Mouse (Mus musculus): ENCODE measurements around the gene Gm17324.

Gm17324 gene

DNA sequence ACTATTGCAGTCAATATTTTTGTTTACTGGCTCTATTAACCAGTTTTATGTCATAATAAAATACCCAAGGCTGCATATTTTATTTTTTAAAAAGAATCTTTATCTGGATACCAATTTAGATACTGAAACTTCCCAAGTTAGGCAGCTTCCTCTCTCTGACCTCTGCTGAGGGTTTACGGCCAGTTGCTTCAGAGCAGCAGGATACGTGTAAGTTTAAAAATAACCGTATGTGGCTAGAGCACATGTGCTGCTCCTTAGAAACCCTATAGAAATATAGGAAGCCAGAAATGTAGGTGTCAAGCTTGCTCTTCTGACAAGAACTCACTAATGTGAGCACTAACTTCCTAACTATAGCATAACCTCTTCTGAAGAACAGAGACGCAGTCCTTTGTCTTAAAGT is 14.8 kb upstream of the Gm17324 start:
- no peak for DNase-seq

DNA sequence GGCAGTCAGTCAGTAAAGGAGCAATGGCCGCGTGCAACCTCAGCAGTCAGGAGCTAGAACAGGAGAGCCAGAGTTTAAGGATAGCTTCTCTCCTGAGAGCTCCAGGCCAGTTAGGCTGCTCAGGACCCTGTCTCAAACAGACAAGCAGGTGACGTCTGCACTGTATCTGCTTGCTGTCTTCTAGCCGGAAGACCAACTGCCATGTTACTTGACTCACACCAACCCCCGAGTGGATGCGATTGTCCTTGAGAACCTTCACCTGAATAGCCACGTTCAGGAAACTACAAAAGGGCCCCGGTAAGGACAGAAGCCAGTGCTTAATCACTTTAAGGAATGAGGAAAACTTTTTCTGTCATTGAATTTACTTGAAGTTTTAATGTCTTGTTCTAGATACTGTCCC is 8.4 kb upstream of the Gm17324 start:
- no peak for DNase-seq

DNA sequence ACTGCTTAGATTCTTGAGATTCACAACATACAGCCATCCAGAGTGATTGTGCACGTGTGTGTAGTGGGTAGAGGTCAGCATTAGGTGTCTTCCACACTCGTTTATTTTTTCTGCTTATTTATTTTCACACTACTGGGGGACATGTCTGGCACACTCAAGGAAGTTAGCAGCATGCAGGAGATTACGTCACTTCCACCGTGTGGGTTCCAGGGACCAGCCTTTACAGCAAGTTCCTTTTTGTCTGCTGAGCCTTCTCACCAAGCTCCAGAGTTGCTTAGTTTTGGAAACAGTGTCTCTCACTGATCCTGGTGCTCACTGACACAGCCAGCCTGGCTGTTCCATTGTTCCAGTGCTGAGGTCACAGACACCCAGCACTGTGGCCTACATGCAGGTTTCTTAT is 2.8 kb upstream of the Gm17324 start:
- DNase-seq = no peak

DNA sequence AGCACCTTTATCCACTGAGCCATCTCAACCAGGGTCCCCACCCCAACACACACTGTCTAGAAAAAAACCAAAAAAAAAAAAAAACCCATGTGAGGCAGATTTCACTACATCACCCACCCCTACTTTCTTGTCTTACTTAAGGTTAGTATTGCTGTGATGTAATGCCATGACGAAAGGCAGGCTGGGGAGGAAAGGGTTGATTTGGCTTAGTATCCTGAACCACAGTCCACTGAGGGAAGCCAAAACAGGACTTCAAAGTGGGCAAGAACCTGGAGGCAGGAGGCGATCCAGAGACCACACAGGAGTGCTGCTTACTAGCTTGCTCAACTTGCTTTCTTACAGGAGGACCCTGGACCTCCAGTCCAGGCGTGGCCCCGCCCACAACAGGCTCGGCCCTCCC is 1.8 kb upstream of the Gm17324 start:
- DNase-seq = no peak

DNA sequence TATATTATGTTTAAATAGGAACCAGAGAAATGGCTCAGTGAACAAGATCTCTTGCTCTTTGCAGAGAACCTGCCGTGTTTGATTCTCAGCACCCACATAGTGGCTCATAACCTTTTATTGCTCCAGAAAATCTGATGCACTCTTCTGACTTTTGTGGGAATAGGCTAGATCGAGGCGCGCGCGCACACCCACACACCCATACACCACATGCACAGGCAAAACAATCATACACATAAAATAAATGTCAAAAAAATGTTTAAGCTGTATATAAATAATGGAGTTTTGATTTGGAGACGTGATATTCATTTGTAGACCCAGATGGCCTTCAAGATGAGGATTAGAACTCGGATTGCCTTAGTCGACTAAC is 997 bp downstream of the Gm17324 start:
- no peak for DNase-seq

DNA sequence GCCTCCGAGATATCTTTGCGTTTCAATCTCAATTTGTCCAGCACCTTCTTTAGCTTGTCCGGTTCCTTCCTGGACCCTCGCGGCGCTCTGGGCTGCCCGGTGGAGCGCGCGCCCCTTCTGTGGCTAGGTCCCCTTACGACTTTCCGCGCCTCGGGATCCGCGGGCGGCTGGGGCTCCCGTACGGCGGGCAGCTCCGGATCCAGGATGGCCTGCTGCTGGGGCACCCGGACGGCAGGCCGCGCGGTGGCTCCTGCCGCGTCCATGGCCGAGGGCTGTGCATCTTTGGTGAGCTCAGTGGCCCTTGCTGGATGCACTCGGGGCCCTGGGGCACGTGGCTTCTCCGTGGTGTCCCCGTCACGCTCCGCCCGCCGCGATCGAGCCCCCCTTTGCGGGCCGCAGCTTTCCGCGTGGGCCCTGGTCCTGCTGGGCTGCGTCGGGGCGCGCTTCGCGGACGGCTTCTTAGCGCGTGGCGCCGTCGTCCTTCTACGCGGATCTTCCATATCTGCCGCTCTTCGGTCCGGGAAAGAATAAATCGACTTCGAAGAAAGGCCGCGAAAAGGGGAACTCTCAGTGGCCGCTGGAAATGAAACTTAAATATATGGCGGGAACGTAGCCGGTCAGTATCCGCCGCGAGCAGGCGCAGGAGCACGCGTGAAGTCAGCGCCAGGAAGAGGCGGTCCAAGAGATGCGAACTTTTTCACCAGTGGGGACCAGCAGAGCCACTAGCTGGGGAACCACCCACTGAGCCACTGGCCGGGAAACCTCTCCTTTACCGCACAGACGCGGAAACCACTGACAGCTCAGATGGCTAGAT is 5.8 kb downstream of the Gm17324 start, which contains the start of gene Cgas:
TSS of gene Cgas (minus strand) at position 659 of the 814 bp plus-strand sequence.
- peak; percentile 78 for DNase-seq

DNA sequence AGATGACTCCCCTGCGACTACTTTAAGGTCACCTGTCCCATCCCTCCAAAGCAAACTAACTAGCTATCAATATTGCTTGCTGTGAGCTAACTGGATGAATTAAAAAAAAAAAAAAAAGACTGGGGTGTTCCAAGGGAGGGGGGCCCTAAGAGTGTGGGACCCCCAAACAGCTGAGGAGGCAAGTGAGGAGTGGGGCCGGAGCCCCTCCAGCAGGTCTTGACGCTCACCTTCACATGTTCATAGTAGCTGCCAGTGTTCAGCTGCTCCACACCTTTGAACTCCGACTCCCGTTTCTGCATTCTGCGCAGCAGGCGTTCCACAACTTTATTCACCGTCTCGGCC is 6.4 kb downstream of the Gm17324 start:
- DNase-seq = no peak

DNA sequence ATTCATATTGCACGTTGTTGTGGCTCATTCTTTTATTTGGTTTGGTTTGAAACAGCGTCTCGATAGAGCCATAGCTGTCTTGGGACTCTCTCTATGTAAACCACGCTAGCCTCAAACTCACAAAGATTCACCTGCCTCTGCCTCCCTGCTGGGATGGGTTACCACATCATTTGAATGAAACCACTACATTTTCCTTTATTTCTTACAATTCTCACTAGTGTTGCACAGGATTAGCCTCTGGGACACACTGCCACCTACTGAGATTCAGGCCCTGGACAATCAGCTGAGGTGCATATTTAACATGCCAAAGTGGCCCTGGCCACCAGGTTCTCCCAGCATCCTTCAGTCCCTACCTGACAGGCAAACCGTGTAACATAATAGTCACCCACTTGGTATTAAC is 9.2 kb downstream of the Gm17324 start:
- no peak for DNase-seq

DNA sequence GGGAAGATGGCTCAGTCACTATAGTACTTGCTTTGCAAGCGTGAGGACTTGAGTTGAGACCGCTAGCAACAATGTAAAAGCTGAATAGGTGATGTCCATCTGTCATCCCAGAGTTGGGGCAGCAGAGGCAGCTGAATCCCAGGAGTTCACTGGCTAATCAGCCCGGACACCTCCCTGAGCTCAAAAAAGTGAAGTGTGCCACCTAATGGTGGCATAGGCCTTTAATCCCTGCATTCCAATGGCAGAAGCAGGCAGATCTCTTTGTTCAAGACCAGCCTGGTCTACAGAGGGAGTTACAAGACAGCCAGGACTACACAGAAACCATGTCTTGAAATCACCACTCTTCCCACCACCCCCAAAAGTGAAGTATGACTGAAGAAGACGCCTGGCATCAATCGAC is 16.1 kb downstream of the Gm17324 start:
- DNase-seq = no peak

DNA sequence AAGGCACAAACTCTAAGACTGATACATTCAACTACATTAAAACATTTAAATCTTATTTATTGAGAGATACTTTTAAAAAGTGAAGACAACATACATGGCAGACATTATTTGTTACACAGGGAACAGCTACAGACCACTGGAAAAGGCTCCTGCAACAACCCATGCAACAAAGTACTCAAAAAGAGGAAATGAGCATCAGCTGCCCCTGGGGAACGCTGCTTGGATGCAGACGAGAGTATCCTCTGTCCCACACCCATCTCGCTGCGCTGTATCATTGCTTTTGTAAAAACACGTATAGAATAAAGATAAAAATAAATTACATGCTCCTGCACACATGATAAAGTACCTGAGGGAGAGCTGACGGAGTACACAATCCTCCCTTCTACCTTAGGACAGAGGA is 18.1 kb downstream of the Gm17324 start:
- DNase-seq = no peak

DNA sequence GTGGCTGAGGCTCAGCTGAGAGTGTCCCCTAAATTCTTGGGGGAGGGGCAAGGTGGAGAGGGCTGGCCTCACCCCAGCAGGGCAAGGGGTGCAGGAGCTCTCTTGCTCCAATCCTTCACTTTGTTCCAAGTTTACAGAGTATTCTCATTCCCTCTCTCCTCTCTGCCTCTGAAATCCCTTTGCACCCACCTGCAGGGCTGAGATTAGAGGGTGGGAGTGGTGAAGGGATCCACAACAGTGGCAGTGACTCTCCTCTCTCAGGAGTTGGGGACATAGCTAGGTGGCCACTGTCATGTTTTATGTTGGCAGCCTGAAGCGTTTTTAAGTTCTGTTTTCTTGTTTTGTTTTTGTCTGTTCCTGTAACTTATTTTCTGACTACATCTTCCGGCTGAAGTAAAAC is 19.0 kb downstream of the Gm17324 start:
- DNase-seq = no peak

DNA sequence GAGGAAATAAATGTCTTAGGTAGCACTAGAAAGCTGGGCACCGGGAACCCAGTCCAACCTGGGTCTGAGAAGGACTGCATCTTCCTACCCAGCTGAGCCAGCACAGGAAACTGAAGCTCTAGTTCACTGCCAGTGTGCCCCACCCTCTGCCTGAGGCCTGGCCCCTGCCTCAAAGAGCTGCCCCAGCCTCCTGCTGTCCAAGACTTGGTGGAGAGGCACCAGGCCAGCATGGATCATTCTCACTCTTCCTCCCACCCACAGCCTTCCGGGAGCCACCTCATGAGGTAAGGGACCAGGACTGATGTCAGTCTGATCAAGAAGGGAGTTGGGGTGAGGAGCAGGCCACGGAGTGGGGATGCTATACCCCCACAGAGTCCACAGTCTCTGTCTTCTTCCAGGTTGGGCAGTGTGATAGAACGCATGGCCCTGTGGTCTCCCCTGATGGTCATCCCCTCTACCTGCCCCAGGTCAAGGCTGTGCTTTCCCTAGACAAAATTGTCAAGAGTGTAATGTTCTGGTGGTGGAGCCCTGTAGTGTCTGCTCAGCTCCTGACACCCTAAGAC is 19.6 kb downstream of the Gm17324 start:
- no peak for DNase-seq

DNA sequence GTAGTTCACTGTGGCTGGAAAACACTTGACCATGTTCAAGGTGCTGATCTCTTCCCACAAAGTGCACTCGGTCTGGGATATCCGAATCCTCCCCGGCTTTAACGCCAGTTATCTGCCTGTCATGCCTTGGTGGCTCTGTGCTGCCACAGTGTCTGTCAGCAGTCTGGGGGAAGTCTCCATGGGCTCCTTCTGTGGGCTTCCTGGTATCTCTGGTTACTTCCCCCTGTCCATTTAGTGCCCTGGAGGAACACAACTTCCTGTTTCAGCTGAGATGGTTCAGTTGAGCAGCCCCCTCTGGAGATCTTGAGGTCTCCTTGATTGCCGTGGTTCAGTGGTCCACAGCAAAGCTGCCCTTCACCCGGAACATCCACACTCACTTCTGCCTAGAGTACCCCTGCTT is 20.4 kb downstream of the Gm17324 start:
- DNase-seq = no peak

DNA sequence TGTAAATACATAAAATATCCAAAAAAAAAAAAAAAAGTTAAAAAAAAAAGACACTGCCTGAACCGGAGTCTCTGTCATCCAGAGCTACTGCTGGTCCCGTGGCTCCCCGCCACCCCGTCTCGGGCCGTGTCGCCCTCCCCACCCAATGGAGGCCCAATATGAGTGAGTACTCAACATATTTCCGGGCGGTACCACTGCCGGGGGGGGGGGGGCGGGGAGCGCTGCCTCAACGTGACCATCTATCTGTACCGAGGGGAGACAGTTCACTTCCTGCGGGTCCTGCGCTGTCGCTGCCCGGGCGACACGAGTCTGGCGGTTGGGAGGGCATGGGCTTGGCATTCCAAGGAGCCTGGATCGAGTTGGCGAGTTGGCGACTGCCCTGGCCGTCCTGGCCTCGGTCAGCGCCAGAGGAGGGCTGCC is 21.2 kb downstream of the Gm17324 start:
- DNase-seq = no peak

DNA sequence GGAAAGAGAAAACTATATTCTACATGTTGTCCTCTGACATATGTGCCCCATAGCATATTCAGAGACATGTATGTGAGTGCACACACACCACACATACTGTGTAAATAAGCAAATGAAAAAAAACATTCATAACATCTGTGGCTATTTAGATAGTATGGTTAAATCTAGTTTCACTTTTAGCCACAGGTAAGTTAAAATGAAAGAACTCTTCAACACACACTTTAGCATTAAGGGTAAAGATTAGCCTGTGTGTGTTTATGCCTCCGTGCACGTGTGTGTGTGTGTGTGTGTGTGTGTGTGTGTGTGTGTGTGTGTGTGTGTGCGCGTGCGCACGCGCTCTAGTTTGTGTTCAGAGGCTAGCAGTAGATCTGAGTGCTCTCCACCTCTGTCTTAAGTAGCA is 47.0 kb downstream of the Gm17324 start:
- no peak for DNase-seq

DNA sequence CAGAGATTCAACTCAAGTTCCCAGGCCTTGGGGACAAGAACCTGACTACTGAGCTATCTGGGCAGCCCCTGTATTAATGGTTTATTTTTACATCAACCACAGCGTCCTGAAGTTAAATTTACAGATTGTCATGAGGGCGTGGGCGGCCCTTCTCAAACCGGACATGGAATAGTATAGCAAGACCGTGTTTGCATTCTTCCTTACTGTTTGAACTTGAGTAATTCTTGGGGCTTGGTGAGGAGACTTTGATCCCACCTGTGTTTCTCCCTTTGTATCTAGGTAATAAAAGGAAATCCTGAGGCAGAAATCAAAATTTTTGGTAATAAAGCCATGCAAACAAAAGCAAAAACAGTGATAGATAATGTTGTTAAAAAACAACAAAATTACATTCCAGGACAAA is 48.0 kb downstream of the Gm17324 start:
- no peak for DNase-seq
